Mouse (Mus musculus) T-helper 2 cell (primary cell): Measurements from ENCODE around the gene Dnaja3.
"Not testable (repeated sequence)": the region's sequence is repeated elsewhere in the genome, so short reads cannot be mapped to it uniquely, and the experiment has no call there.

Experiments
- in situ Hi-C: fragments of 300-600 bp; cut with MboI, MseI; formaldehyde crosslinking; loops from one replicate; pipeline ENCODE4 v1.15.1; 2025; ENCODE audit warnings: high pct_unique_total_duplicates

Dnaja3 gene

GRCm38 (mm10) chr16:4718753-4719518 is 79.1 kb downstream of the Dnaja3 start, which contains the start of gene Nmral1:
Gene Nmral1 (minus strand): TSS chr16:4719356.
- in situ Hi-C loops: no loop called here

DNA sequence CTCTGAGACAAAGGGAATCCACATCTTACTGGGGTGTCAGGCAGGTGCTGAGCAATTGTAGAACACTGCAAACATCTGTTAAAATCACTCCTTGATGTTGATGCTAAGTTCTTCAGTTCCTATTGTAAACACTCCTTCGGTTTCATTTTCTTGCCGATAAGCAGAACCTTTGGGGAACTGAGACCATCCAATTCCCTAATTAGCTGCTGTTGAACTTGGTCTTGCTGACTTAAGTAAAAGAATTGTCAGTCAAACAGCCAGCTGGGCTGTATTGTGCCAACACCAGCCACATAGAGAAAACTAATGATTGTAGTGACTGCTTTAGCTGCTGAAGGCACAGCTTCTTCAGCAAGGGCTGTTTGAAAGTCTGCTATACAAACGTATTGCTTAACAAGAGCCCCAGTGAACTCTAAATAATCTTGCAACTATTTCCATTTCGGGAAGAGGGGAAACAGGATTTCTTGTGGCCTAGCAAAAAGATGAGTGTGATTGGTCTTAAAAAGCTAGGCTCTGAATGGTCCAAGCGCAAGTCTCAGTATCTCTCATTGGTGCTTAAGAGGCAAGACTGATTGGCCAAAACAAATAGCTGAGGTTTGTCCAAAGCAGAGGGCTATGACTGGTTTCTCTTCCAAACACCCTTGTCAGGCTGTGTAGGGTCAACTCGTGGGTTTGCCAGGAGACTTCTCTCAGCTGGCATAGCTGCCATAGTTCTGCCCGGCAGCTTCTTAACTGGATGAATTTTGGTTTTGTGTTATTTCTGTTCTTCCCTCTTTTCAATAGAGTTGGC is 82.5 kb downstream of the Dnaja3 start:
- in situ Hi-C loops: no loop called here

GRCm38 (mm10) chr16:4722915-4723209 is 83.1 kb downstream of the Dnaja3 start:
- in situ Hi-C loops: no loop called here

DNA sequence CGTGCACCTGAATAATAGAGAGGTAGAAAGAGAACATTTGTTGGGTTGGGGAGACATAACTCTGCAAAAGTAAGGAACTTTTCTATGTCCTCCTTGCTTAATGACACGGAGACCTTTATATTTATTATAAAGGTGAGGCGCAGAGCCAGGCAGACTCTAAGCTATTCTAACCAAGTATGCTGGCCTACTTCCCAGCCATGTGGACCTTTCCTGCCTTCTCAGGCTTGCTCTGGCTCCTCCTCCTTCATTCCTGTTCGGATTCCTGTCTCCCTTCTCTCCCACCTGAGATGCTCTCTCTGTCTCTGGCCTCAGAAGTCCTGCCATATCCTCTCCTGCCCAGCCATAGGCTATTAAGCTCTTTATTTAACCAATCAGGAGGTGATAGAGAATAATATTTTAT is 85.5 kb downstream of the Dnaja3 start:
- in situ Hi-C loops: loop anchor here (5.0 kb wide), 1 partner anchor 62 kb away; no protein-coding TSS in a partner anchor

DNA sequence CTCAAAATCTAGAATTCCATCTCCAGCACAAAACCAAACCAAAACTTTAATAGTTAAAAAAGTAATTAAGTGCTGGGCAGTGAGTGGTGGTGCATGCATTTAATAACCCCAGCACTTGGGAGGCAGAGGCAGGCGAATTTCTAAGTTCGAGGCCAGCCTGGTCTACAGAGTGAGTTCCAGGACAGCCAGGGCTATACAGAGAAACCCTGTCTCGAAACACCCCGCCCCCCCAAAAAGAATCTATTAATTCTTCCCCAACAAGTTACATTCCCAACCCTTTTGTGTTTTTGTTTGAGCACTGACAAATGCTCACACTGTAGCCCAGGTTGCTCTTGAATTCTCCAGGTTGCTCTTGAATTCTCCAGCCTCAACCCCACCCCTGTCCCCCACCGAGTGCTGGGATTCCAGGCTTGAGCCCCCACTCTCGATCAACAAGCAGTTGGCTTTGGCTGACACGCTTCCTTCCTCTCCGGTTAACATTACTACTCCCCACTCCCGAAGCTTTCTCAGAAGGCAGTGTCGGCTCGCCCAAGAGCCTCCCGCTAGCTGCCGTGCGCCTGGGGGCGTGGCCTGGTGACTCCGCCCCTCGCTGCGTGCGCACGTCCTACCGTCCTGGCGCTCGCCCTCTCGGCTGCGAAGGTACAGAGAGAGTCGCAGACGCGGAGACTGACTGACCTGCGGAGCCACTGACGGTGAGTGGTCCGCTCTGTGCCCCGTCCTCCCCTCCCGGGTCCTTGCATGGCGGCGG is 86.2 kb downstream of the Dnaja3 start, which contains the start of gene Hmox2:
Gene Hmox2 (plus strand): TSS at position 582 of the 748 bp plus-strand sequence.
- in situ Hi-C loops: loop anchor here (5.0 kb wide), 1 partner anchor 61 kb away; no protein-coding TSS in a partner anchor

DNA sequence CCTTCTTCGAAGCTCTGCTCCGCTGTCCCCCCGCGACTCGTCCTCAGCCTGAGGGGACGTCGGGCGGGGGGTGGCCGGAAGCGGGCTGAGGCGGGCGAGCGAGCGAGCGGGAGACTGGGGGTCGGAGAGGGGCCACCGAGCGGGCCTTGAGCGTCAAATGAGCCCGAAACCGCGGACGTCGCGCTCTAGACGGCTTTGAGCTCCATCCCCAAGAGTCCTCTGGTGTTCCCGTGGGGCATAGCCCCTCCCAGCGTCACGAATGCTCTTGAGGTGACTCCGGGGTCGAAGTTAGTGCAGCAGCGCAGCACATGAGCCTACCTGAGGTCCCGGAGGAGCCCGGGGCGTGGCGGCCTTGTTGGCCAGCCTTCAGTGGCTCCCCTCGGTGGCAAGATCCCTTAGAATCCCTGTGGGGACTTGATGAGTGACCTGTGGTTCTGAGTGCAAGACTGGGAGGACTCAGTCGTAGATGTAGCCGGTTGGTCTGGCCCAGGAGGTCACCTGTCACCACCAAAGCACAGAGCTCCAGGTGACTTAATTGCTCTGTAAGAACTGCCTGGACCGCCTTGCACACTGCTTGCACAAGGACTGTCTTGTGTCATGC is 86.8 kb downstream of the Dnaja3 start:
- in situ Hi-C loops: loop anchor here (5.0 kb wide), 1 partner anchor 61 kb away; no protein-coding TSS in a partner anchor

- in situ Hi-C loops: loop anchor here (5.0 kb wide), 1 partner anchor 60 kb away; no protein-coding TSS in a partner anchor
Observed at GRCm38 (mm10) chr16:4727526-4727925, 87.7 kb downstream of the Dnaja3 start.

DNA sequence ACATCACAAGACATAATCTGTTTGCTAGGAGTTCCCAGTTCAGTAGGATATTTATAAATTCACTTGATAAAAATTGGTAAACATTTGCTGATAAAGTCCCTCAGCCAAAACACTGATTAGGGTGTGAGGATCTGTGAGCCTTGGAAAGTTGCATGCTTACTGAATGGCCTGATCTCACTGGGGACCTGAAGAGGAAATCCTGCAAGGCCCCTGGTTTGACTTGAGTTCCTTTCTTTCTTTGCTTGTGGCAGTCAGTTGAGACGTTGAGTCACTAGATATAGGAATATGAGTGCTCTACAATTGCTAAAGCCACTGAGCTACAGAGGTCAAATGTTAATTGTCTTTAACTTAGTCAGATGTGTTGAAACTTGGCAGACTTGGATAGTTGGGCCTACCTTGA is 88.2 kb downstream of the Dnaja3 start:
- in situ Hi-C loops: loop anchor here (5.0 kb wide), 1 partner anchor 59 kb away; no protein-coding TSS in a partner anchor

GRCm38 (mm10) chr16:4730776-4731358 is 91.1 kb downstream of the Dnaja3 start:
- in situ Hi-C loops: no loop called here

GRCm38 (mm10) chr16:4736262-4736661 is 96.5 kb downstream of the Dnaja3 start:
- in situ Hi-C loops: no loop called here

DNA sequence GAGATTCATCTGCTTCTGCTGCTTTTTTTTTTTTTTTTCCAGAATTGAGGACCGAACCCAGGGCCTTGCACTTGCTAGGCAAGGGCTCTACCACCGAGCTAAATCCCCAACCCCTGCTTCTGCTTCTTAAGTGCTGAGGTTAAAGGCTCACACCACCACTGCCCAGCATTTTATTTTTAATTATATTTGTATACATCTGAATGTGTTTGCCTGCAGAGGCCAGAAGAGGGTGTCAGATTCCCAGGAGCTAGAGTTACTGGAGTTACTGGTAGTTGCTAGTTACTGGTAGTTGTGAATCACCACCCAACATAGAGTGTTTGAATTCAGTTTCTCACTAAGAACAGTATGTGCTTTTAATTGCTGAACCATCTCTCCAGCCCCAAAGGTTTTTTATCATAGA is 100.2 kb downstream of the Dnaja3 start:
- in situ Hi-C loops: no loop called here

- in situ Hi-C loops: no loop called here
Observed at GRCm38 (mm10) chr16:4742186-4742585, 102.4 kb downstream of the Dnaja3 start.

DNA sequence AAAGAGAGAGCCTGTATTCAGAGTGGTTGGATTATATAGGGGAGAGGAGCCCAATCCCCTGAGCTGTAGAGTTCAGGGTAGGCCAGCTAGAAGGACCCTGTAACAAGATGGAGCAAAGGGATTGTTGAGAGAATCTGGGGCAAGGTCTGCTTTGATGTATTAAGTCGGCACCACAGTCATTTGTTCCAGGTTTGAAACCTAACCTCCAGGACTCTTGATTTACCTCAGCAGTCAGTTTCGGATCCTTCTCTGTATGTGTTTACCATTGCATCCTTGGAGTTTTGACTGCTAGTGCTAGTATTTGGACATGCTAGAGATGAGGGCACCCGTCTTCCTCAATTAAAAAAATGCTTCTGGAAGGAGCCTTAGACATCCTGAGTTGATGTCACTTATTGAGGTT is 112.4 kb downstream of the Dnaja3 start:
- in situ Hi-C loops: no loop called here

GRCm38 (mm10) chr16:4754045-4754444 is 114.3 kb downstream of the Dnaja3 start:
- in situ Hi-C loops: no loop called here

DNA sequence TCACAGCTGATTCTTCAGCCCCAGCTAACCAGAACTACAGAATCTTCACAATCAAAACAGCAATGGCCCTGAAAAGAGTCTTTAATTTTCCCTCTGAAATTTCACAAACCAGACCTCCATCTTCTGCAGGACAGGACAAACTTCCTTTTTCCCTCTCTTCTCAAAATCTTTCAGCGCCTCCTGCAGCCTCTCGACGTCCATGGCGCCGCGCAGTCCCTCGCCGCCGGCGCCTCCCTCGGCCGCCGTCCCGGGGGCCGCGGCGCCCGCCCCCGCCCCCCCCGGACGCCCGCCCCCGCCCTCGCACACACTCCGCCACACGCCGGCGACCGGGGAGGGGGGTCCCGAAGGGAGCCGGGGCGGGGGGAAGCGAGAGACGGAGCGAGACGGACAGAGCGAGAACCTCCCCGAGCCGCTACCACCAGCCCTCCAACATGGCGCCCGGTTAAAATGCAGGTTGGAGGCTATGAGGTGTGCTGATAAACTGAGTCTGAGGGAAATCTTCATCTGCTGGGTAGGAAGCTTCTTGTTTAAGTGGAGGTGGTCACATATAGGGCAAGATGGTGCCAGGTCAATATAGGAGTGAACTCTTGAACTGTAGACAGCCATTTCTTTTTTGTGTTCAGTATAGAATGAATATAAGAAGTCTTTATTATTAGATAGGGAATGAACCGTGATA is 117.0 kb downstream of the Dnaja3 start:
- in situ Hi-C loops: not testable (repeated sequence)
